Mouse (Mus musculus) kidney, adult 11 months (tissue): ENCODE results near the gene Afg1l.
A peak's percentile ranks its signal among the peaks of the same experiment; 100 is the strongest.

Experiments
- DNase-seq: peaks from one replicate; pipeline ENCODE4 v3.0.0; 2022

Afg1l gene

GRCm38 (mm10) chr10:42478341-42478720 lies at the start of gene Afg1l:
Gene Afg1l (minus strand): TSS chr10:42478565.
- DNase-seq = peak; percentile 97

- no peak for DNase-seq
These were observed 47.3 kb upstream of the Afg1l start for GRCm38 (mm10) chr10:42525682-42526081.

- no peak for DNase-seq
These were observed 45.3 kb upstream of the Afg1l start for GRCm38 (mm10) chr10:42523556-42524162.

- DNase-seq = no peak
These were observed 44.5 kb upstream of the Afg1l start for GRCm38 (mm10) chr10:42522912-42523311.

- no peak for DNase-seq
These were observed 43.1 kb upstream of the Afg1l start for GRCm38 (mm10) chr10:42521315-42521981.

- no peak for DNase-seq
These were observed 40.0 kb upstream of the Afg1l start for GRCm38 (mm10) chr10:42518363-42518762.

GRCm38 (mm10) chr10:42514125-42514524 lies 35.8 kb upstream of the Afg1l start:
- no peak for DNase-seq

- no peak for DNase-seq
These were observed 33.1 kb upstream of the Afg1l start for GRCm38 (mm10) chr10:42511184-42512135.

GRCm38 (mm10) chr10:42510141-42510540 lies 31.8 kb upstream of the Afg1l start:
- DNase-seq = no peak

GRCm38 (mm10) chr10:42504096-42504710 lies 25.8 kb upstream of the Afg1l start:
- no peak for DNase-seq

- DNase-seq = peak; percentile 67
These were observed 24.2 kb upstream of the Afg1l start for GRCm38 (mm10) chr10:42502349-42503111.

GRCm38 (mm10) chr10:42501775-42502348 lies 23.5 kb upstream of the Afg1l start, which contains the start of gene Snx3:
Gene Snx3 (plus strand): TSS chr10:42502030.
- peak; percentile 99 for DNase-seq

- no peak for DNase-seq
These were observed 22.8 kb upstream of the Afg1l start for GRCm38 (mm10) chr10:42501161-42501560.

- no peak for DNase-seq
These were observed 22.2 kb upstream of the Afg1l start for GRCm38 (mm10) chr10:42500611-42501010.

GRCm38 (mm10) chr10:42493000-42493399 lies 14.6 kb upstream of the Afg1l start:
- DNase-seq = no peak

GRCm38 (mm10) chr10:42492027-42492771 lies 13.8 kb upstream of the Afg1l start:
- no peak for DNase-seq

- DNase-seq = no peak
These were observed 12.8 kb upstream of the Afg1l start for GRCm38 (mm10) chr10:42491158-42491557.

GRCm38 (mm10) chr10:42488606-42489296 lies 10.4 kb upstream of the Afg1l start:
- no peak for DNase-seq

- DNase-seq = no peak
These were observed 2.4 kb upstream of the Afg1l start for GRCm38 (mm10) chr10:42480719-42481118.

- DNase-seq = no peak
These were observed 620 bp downstream of the Afg1l start for GRCm38 (mm10) chr10:42477550-42478340.
